Mouse (Mus musculus): ENCODE measurements around the gene Vps51.

The Vps51 gene

DNA sequence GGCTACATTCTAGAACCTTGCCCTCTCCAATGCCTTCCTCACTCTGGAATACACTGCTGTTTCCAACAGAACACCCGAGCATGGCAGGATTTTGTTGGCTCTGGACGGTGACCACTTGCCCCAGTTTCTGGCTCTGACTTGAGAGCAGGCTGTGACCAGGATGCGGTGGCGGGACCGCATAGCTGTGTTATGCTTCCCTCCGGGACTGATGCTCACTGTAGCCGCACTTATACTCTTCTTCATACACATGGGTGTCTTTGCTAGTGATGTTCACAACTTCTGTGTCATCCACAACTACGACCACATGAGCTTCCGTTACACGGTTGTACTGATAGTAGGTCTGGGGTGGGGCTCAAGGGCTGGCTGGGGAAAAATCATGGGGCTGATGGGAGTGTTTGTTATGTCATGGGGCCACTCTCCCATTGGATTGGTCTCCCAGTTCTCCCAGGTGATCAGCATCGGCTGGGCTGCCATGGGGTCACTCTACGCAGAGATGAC lies 3.0 kb upstream of the Vps51 start, which contains the start of gene Tmem262:
Gene Tmem262 (plus strand): TSS at position 51 of the 498 bp plus-strand sequence.
- no peak for DNase-seq (ENCODE audit: low read depth, low spot score)

DNA sequence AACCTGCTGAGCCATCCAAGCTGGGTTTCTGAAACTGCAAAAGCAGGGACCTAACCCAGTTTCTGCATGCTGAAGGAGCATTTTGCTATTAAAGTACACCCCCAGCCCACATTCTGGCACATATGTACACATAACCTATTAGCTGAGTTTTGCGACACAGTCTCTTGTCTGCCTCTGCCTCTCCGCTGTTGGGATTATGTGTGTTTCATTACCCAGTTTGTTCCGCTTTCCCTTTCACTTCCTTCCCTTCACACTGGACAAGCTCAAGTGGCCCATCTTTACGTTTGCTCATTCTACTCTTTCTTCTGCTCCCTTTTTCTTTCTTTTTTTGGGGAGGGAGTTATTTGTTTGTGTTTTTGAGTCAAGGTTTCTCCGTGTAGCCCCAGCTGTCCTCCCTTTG lies 3.1 kb downstream of the Vps51 start:
- no peak for DNase-seq (ENCODE audit: low read depth, low spot score)

DNA sequence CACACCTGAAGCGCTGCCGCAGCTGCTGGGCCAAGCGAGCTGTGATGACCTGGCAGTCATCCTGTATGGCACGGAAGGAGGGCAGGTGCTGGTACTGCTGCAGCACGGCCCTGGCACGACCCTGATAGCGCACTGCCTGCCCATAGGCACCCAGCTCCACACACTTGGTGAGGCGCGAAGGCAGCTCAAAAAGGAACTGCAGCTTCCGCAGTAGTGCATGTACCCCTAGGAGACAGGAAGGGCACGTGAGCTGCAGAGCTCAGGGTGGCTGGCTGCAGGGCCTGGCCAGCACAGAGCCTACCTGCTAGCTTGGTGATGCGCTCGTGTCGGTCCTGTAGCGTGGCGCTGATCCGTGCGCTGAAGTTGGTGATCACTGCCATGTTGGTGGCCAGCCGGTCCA lies 5.8 kb downstream of the Vps51 start:
- DNase-seq (ENCODE audit: low read depth, low spot score), result peak; percentile 49

DNA sequence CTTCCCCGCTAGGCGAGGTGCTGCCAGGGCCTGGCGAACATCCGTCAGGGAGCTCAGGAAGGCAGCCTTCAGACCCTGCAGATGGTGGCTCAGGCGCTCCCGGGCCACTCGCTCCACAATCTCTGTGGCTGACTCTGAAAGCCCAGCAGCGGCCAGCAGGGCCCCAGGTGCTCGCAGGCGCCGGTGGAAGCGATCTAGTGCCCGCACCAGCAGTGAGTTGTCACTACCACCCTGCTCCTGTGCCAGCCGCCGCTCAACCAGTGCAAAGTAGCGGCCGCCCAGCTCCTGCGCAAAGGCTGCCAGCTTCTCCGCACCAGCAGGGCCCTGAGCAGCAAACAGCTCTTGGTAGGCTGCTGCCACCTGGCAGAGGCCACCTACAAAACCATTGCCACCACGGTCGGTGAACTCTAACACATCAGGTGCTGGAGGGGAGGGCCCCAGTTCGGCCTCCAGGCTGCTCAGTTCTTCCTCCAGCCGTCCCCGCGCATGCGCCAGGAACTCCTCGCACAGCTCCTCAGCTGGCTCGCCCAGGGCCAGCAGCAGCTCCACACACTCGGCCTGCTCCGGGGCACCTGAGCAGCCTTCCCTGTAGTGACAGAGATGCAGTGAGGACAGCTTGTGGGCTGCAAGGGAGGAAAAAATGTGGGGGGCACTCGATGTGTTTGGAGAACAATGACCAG lies 6.3 kb downstream of the Vps51 start:
- DNase-seq (ENCODE audit: low read depth, low spot score), result peak; percentile 86

DNA sequence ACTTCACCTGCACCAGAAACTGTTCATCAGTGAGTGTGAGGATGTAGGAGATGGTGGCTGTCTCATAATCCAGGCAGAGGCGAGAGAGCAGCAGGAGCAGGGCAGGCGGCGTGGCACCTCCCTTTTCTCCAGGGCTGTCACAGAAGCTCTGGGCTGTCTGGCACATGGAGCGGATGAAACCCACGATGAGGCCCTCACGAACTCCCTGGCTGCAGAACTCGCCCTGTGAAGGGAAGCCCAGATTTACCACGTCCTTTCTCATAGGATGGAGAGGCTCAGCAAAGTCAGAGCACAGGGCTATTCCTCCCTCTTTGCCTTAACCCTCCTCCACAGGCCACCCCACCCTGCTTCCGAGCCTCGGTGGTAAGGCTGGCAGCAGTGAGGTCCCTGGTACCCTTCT lies 7.2 kb downstream of the Vps51 start:
- DNase-seq (ENCODE audit: low read depth, low spot score), result no peak

DNA sequence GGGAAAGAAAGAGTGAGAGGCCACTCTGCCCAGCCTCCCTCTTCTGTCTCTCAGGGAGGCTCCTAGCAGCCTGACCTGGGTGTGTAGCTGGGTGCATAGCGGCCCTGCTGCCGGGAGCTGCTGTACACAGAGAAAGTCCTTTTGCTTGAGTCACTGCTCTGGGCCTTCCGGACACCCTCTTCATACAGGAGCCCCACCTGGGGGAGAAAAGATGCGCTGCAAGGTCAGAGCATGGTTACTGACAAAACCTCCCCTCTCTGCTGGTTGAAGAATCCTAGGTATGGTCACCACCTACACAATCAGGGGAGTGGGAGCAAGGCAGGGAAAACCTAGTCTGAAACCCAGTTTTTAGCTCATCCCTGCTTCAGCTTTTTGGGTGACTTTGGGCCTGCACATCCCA lies 8.1 kb downstream of the Vps51 start:
- DNase-seq (ENCODE audit: low read depth, low spot score), result no peak

DNA sequence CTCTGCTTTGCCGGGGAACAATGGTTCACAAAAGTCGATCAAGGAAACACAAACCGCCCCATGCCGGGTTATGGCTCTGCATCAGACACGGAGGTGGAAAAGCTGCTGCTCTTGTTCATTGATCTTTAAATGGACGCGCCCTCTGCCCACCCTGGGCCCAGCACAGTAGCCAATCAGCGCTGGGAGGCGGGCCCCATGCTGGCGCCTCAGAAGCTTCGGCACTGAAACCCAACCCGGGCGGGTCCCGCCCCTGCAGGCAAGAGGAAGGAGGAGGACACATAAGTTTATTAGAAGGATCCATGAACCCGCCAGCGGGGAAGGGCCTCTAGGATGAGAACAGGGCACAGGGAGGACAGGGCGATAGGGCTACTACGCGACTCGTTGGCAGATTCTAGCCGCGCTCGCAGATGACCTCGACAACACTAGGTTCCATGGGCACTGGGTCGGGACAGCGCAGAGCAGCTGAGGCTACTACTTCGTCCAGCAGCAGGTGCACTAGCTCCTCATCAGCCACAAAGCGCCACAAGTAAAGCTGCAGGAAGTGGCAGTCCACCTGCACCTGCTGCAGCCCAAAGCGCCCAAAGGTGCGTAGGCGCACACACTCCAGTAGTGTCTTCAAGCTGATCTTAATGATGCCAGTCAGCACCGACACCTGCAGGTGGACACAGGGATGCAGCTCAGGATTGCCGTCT lies 9.2 kb downstream of the Vps51 start, which contains the start of gene Tm7sf2:
Gene Tm7sf2 (minus strand): TSS at position 650 of the 692 bp plus-strand sequence.
- peak; percentile 96 for DNase-seq (ENCODE audit: low read depth, low spot score)

DNA sequence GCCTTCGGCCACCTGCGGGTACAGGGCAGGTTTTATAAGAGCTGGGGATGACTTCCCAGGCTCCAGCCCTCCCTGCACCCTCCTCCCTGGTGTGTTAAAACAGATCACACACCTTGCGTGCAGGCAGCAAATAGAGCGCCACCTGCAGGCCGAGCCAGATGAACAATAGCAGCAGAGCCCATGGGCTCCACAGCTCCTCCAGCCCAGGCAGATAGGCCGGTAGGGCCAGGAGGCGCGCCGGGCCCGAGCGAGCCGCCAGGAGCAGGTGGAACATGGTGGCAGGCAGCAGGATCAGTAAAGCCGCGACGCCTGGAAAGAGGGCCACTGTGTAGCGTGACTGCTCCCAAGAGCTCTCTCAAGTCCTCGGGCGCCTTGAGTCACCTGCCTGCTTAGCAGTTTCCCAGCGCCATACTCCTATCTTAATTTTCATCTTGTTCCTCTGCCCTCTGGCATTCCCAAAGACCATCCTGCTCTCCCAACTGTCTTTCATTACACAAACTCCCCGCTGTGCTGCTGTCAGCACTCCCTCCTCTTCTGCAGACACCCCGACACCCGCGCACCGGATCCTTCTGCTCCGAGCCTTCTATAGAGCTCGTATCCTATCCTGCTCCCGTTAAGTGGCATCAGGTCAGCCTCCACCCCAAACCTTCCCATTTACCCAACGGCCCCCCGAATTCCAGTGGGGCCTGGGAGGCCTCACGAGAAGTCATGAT lies 9.9 kb downstream of the Vps51 start:
- DNase-seq (ENCODE audit: low read depth, low spot score), result peak; percentile 94

DNA sequence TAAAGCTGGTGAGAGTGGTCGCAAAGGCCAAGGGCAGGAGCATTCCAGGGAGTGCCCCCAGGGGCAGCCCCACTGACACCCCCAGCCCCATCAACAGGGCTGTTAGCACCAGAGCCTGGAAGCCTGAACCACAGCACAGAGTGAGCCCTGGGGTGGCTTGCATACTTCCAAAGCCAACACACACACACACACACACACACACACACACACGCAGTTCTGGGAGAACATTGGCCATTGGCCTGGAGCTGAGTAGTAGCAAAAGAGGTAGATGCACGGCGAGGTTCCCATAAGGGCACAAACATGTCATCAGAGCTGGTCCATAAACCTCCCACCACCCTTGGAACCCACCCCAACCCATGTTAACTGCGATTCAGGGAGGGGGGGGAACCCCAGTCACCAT lies 10.5 kb downstream of the Vps51 start:
- peak; percentile 19 for DNase-seq (ENCODE audit: low read depth, low spot score)

DNA sequence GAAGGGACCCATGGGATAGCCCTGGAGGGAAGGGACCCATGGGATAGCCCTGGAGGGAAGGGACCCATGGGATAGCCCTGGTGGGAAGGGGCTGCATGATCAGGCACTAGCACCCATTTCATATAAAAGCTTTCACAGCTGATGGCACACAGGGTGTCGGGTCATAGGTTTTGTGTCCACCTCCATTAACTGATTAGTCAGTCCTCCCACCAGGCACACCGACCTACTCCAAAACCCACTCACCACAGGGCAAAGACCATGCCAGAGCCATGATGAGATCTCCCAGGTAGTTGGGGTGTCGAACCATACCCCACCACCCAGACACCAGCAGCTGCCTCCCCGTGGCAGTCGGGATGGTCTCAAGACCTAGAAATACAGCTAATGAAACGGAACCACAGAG lies 13.9 kb downstream of the Vps51 start:
- DNase-seq (ENCODE audit: low read depth, low spot score), result no peak

DNA sequence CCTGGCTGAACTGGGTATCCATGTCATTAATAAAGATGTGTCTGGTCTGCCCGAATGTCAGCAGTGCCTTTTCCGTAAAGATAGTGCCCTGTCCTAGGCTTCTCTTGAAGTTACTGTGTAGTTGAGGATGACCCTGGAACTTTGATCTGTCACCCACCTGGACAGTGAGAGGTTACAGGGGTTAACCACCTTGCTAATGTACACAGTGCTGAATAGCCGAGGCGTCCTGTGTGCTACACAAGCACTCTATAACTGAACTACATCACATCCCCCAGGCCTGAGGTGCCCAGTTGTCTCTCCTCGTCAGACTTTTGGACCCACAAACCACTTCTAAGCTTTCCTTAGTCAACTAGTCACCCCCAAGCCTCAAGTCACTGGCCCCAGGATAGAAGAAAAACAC lies 14.6 kb downstream of the Vps51 start:
- DNase-seq (ENCODE audit: low read depth, low spot score), result no peak

DNA sequence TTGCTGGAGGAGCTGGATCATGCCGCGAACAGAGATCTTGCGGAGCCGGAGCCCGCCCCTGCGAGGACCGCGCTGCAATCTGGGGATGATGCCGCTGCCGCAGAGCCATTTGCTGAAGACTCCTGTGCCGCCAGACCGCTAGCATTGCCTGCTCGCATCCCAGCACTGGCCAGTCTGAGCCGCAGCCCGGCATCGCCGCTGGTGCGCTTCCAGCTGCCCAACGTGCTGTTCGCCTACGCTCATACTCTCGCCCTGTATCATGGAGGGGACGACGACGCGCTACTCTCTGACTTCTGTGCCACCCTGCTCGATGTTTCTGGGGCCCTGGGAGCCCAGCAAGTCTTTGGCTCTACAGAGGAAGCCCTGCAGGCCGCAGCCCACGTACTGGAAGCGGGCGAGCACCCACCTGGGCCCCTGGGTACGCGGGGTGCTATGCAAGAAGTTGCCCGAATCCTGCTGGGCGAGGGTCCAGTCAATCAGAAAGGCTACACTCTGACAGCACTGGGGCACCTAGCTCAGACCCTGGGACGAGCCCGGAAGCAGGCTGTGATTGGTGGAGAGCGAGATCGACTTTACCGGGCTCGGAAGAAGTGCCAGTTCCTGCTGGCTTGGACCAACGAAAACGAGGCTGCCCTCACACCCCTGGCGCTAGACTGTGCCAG lies 15.3 kb downstream of the Vps51 start:
- DNase-seq (ENCODE audit: low read depth, low spot score), result peak; percentile 68

DNA sequence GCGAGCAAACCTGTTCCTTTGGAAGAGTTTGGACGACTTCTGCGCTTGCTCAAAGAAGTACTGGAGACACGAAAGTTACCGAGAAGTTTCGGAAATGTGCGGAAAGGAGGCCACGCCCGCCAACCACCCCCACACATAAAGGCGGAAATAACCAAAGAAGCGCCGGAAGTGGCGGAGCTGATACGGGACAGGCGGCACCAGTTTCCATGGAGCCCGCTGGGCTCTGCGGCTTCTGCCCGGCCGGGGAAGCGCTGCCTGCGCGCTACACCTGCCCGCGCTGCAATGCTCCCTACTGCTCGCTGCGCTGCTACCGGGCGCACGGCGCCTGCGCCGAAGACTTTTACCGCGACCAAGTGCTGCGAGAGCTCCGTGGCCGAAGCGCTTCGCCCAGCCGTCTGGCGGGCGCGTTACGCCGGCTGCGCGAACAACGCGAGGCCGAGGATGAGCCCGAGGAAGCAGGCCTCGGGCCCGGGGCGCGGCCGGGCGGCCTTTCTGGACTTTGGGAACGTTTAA lies 16.0 kb downstream of the Vps51 start, which contains the start of gene Znhit2:
Gene Znhit2 (plus strand): TSS at position 172 of the 513 bp plus-strand sequence.
- DNase-seq (ENCODE audit: low read depth, low spot score), result peak; percentile 96

DNA sequence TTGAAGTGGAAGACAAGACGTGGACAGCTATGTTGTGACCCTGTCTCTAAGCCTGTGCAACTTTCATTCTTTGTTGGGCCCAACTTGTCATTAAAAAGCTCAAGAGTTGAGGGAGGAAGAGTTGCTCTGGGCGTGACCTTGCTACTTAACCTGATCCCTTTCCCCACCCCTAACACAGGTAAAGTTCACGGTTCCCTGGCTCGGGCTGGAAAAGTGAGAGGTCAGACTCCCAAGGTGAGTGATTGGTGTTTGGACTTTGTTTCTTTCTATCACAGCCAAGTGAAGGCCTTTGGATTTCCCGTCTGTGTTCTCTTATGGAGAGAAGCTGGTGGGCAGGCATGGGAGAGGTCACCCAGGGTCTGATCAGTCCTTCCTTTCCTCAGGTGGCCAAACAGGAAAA lies 18.1 kb downstream of the Vps51 start:
- DNase-seq (ENCODE audit: low read depth, low spot score), result peak; percentile 22

DNA sequence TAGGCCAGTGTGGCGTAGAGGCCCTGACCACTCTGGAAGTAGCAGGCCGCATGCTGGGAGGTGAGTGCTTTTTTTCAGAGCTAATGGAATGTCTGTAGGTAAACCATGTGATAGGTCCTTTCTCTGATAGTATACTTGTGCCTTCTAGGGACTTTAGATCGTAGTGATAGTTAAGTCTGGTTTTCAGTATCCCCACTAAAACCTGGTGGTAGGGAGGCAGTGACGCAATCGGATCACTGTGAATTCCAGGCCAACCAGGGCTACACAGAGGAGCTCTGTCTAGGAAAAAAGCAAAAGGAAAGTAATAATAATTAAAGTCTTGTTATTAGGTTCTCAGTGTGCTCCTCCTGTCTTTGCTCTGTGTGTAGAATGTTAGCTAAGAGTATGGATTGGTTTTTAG lies 18.5 kb downstream of the Vps51 start:
- DNase-seq (ENCODE audit: low read depth, low spot score), result peak; percentile 20

DNA sequence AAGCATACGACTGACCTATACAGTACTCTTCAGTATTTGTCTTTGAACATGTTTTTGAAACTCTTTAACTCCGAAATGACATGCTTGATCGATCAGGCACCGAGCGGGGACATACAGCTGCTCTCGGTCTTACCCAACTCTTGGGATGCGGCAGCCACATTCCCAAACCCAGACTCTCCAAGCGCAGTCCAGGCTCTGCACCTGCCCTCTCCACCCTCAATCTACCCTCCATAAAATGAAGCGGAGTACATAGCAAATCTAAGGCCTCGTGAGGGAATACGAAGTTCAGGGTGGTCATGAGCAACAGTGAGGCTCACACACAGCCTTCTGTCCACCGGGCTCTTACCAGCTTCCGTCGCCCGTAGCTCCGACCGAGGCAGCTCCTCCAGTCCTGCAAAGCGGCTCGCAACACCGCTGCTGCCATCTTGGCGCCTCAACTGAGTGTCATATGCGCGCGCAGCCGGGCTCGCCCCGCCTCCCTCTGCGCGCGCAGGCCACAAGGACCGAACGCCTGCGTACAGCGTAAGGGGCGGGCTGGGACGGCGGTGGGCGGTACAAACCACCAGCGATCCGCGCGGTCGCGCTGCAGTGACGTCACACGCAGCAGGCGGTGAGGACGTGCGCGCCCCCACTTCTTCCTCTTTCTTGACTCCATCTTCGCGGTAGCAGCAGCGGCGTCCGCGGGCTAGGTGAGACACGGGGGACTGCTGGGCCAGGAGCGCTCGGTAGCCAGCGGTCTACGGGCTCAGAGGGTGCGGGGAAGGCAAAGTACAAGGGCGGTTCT lies 19.5 kb downstream of the Vps51 start, which contains the start of the genes Mrpl49 and Fau:
Gene Mrpl49 (minus strand): TSS at position 473 of the 784 bp plus-strand sequence.
Gene Fau (plus strand): TSS at position 532 of the 784 bp plus-strand sequence.
- peak; percentile 96 for DNase-seq (ENCODE audit: low read depth, low spot score)

DNA sequence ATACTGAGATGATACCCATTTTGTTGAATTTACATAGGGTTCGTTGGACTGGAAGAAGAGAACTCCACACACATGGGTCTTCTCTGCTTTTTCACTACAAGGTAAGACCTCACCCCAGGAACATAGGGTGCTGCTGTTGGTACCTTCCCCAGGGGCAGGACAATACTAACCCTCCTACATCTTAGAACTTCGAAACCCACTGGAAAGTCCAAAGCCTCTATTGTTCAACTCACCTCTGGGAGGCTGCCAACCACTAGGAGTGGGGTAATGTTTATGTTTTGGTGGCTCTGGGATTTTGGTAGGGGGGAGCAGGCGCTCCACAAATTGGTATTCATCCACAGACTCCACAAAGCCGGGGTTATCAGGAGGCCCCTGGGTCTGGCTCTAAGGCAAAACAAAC lies 20.3 kb downstream of the Vps51 start:
- DNase-seq (ENCODE audit: low read depth, low spot score), result no peak

DNA sequence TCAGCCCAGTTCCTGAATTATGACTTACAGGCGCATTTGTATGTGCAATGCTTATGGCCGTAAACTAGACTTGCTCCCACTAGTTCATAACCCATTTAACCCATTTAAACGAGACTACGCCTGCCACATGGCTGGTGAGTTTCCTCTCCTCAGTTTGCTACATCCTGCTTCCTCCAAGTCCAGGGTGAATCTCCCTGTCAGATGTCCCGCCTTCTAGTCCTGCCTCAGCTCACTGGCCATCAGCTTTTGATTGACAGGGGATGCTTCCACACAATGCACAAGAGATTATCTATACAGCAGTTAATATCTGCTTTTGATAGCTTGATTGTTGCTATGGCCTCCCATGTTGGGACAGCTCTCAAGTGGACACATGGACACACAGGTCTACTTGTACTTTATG lies 22.7 kb downstream of the Vps51 start:
- DNase-seq (ENCODE audit: low read depth, low spot score), result no peak

DNA sequence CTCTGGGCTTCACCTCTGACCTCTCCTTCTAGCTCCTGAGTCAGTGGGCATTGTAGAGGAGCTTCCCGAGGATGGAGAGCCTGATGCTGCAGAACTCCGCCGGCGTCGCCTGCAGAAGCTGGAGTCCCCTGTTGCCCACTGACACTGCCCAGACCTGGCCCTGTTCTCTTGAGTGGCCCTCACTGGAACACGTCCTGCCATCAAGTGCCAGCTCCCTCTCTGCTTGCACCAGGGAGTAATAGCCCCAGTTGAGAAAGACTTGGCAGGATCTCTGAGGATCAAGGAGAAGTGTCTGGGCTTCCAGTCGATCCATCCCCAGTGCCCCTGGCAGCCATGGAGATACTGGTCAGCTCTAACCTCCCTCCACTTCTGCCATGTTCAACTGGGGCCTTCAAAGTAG lies 24.5 kb downstream of the Vps51 start:
- DNase-seq (ENCODE audit: low read depth, low spot score), result no peak

DNA sequence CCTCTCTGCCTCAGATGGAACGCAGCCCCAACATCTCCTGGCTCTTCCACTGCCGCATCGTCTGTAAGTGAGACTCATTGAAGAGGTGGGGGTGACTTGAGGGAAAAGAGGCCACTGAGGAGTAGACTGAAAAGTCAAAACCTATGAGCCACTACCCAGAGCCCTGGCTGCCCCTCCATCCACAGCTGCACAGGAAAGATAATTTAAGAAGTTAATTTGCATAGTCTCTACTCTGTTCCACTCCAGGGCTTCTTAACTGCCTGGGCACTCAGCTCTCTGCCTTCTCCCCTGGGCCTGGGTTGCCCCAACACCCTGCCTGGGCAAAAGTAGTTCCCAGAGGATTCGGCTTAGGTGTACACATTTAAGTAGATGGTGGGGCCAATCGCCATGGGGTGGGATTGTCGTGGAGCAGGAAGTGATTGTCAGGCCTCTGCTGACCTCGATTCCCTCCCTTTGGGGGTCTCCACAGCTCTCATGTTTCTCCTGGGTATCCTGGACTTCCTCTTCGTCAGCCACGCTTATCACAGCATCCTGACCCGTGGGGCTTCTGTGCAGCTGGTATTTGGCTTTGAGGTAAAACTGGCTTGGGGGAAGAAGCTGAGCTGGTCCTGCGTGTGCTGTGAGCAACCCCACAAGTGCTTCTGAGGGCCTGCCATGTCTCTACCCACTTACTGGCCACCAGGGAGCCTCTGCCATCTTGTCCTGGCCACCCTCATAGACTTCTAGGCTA lies 28.2 kb downstream of the Vps51 start:
- no peak for DNase-seq (ENCODE audit: low read depth, low spot score)
